Mouse (Mus musculus) erythroblast, embryonic 14.5 days (primary cell): ENCODE measurements around the gene Cib3. TPM values are rescaled to one million over a fixed set of nuclear protein-coding genes. Genes with fewer than 3 reads are reported as not detected.

Source experiments
- H3K27me3 ChIP-seq: 2 replicates; pipeline ENCODE4 v1.6.1; 2012; ENCODE audit warnings: inconsistent platforms; ENCODE audit not compliant: control insufficient read depth
- H3K36me3 ChIP-seq: 2 replicates; pipeline ENCODE4 v1.6.1; 2012; ENCODE audit warnings: mild to moderate bottlenecking, inconsistent platforms; ENCODE audit not compliant: control insufficient read depth
- H3K4me1 ChIP-seq: 2 replicates; pipeline ENCODE4 v1.6.1; 2012; ENCODE audit warnings: inconsistent platforms; ENCODE audit not compliant: control insufficient read depth
- H3K4me3 ChIP-seq: replicated peaks from 2 replicates; pipeline ENCODE3; 2012; ENCODE audit warnings: moderate library complexity, mild to moderate bottlenecking, inconsistent platforms
- H3K9me3 ChIP-seq: 2 replicates; pipeline ENCODE4 v1.6.1; 2012; ENCODE audit warnings: low read length, inconsistent platforms, mixed read lengths; ENCODE audit not compliant: control insufficient read depth
- GATA1 ChIP-seq: IDR thresholded peaks from 2 replicates; pipeline ENCODE4 v1.6.1; 2012; ENCODE audit warnings: low read length, inconsistent platforms, mixed read lengths
- TAL1 ChIP-seq: IDR thresholded peaks from 3 replicates; pipeline ENCODE4 v1.6.1; 2012; ENCODE audit warnings: low read length, inconsistent platforms, mixed read lengths
- polyA plus RNA-seq: library from polyadenylated mRNA; stranded (reverse); fragments of >175 nt; gene quantifications from 2 replicates; pipeline ENCODE4 v1.2.3, GENCODE M21; 2012

The Cib3 gene
- polyA plus RNA-seq, 1 experiment, result not detected

DNA sequence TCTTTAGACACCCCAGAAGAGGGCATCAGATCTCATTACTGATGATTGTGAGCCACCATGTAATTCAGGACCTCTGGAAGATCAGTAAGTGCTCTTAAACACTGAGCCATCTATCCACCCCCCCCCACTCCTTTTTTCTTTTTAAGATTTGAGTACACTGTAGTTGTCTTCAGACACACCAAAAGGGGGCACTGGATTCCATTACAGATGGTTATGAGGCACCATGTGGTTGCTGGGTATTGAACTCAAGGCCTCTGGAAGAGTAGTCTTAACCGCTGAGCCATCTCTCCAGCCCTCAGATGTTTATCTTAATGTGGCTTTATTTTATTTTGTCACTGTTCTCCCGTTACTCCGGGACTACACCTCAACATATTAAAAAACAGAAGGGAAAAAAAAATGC lies 52.6 kb downstream of the Cib3 start:
- TF ChIP-seq TAL1, result no peak
- 0 out of 2 replicates have a peak, but pooled peaks have one; percentile 6 for TF ChIP-seq GATA1

DNA sequence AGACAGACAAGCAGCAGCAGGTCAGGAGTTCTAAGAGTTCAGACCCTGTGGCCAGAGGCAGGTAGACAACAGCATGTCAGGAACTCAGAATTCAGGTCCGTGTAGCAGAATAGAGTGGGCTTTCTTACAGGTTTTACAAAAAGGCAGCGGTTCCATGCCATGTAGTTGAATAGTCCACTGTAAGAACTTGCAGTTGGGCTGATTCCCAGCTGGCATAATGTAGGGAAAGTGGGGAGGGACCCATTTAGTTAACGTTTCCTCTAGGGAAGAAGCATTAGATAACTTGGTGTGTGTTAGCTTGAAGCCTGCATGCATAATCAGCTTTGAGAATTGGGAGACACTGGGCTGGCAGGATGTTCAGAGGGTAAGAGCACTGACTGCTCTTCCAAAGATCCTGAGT lies 53.9 kb downstream of the Cib3 start:
- Histone ChIP-seq H3K9me3 (no peaks in the 10 kb centered on the region), H3K36me3 (peaks cover 38% of the 10 kb centered on the region), H3K27me3 (no peaks in the 10 kb centered on the region), H3K4me3 (no peak overlapping the region), H3K4me1 (peaks cover 50% of the 10 kb centered on the region)
- no peak for TF ChIP-seq TAL1
- TF ChIP-seq GATA1, result no peak

More for the DNA sequence above, 52.6 kb downstream of the Cib3 start:
- Histone ChIP-seq H3K9me3 (no peaks in the 10 kb centered on the region), H3K36me3 (peaks cover 41% of the 10 kb centered on the region), H3K4me1 (peaks cover 50% of the 10 kb centered on the region), H3K27me3 (no peaks in the 10 kb centered on the region), H3K4me3 (peak overlapping the region; percentile 67)

DNA sequence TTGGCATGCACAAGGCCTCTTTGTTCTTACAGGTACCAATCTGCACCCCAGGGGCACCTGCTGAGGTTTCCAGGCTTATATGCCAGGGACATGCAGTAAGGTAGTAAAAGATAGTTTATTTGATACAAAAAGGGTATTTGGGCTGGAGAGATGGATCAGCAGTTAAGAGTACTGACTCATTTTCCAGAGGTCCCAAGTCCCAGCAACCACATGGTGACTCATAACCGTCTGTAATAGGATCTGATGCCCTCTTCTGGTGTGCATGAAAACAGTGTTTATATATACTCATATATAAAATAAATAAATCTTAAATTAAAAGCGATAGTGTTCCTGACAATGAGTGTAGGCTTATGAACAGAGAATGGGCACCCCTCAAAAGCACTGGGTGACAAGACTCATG lies 54.5 kb downstream of the Cib3 start:
- H3K36me3 ChIP-seq, result peaks cover 38% of the 10 kb centered on the region
- H3K4me1 ChIP-seq, result peaks cover 46% of the 10 kb centered on the region
- no peak overlapping the region for H3K4me3 ChIP-seq
- no peak for TF ChIP-seq TAL1
- H3K27me3 ChIP-seq, result no peaks in the 10 kb centered on the region
- H3K9me3 ChIP-seq, result no peaks in the 10 kb centered on the region

Other genes with a start within 250 kb of the Cib3 start
- 0.16 and 0.19 TPM in 2 replicates for gene Cyp4f18, start 203.2 kb downstream of the Cib3 start, polyA plus RNA-seq
- gene Olfr372, start 171.6 kb downstream of the Cib3 start, polyA plus RNA-seq, result not detected in 2 replicates
- gene Olfr373, start 129.7 kb downstream of the Cib3 start, polyA plus RNA-seq, result not detected in 2 replicates
- gene Olfr374, start 105.8 kb downstream of the Cib3 start, polyA plus RNA-seq, result not detected in 2 replicates
- 0.21 and 0.24 TPM in 2 replicates for gene Tpm4, start 77.9 kb downstream of the Cib3 start, polyA plus RNA-seq
- 5.4 and 6.2 TPM in 2 replicates for gene Rab8a, start 51.6 kb downstream of the Cib3 start, polyA plus RNA-seq
- gene Hsh2d, start 23.2 kb downstream of the Cib3 start, polyA plus RNA-seq, result 0.04 and 0.05 TPM in 2 replicates
- gene Gm11034, start 799 bp upstream of the Cib3 start, polyA plus RNA-seq, result not detected in 2 replicates
- gene Fam32a, start 6.9 kb upstream of the Cib3 start, polyA plus RNA-seq, result 7.4 and 8.4 TPM in 2 replicates
- 15.3 and 18.4 TPM in 2 replicates for gene Ap1m1, start 27.2 kb upstream of the Cib3 start, polyA plus RNA-seq
- gene Gm10282, start 92.4 kb upstream of the Cib3 start, polyA plus RNA-seq, result 5.6 and 6.0 TPM in 2 replicates
- gene Klf2, start 106.2 kb upstream of the Cib3 start, polyA plus RNA-seq, result 1.4 TPM in 2 replicates
- 3.2 and 4.0 TPM in 2 replicates for gene Eps15l1, start 208.6 kb upstream of the Cib3 start, polyA plus RNA-seq
- gene Calr3, start 231.0 kb upstream of the Cib3 start, polyA plus RNA-seq, result not detected in 2 replicates
- gene 1700030K09Rik, start 231.0 kb upstream of the Cib3 start, polyA plus RNA-seq, result 0.05 and 0.08 TPM in 2 replicates